Mouse (Mus musculus) forebrain, embryonic 12.5 days (tissue): ENCODE data around the gene Pdzrn4. TPM values are rescaled to one million over a fixed set of nuclear protein-coding genes. Genes with fewer than 3 reads are reported as not detected.

Source experiments
- ATAC-seq: fragments of 200-750 bp; cut with Nextera tagmentation; 2 replicates; pipeline ENCODE4 v1.8.0; 2017; ENCODE audit warnings: moderate TSS enrichment; ENCODE audit not compliant: low FRiP score
- H3K27ac ChIP-seq: fragments of 300-500 bp; sonication (generic); 2 replicates; pipeline ENCODE4 v1.5.1; 2016; ENCODE audit warnings: mild to moderate bottlenecking
- H3K27me3 ChIP-seq: fragments of 300-500 bp; sonication (generic); 2 replicates; pipeline ENCODE4 v1.6.1; 2016; ENCODE audit warnings: mild to moderate bottlenecking
- H3K36me3 ChIP-seq: fragments of 300-500 bp; sonication (generic); replicated peaks from 2 replicates; pipeline ENCODE4 v1.6.1; 2016; ENCODE audit warnings: mild to moderate bottlenecking
- H3K4me1 ChIP-seq: fragments of 300-500 bp; sonication (generic); 2 replicates; pipeline ENCODE4 v1.6.1; 2016
- H3K4me2 ChIP-seq: fragments of 300-500 bp; sonication (generic); 2 replicates; pipeline ENCODE4 v1.6.1; 2016; ENCODE audit warnings: mild to moderate bottlenecking, moderate library complexity
- H3K4me3 ChIP-seq: fragments of 300-500 bp; sonication (generic); replicated peaks from 2 replicates; pipeline ENCODE4 v1.5.1; 2016; ENCODE audit warnings: mild to moderate bottlenecking
- H3K9ac ChIP-seq: fragments of 300-500 bp; sonication (generic); 2 replicates; pipeline ENCODE4 v1.6.1; 2016; ENCODE audit warnings: mild to moderate bottlenecking
- H3K9me3 ChIP-seq: fragments of 300-500 bp; sonication (generic); 2 replicates; pipeline ENCODE4 v1.6.1; 2016
- WGBS: fragments of 180-500 bp; shearing (Covaris S2); methylation state at CpG from one replicate; pipeline ENCODE4 v1.1.7; 2016; 5-methylcytosine and 5-hydroxymethylcytosine counted together
- polyA plus RNA-seq: library from polyadenylated mRNA; unstranded; fragments of >200 nt; fragmentation: Nextera tagmentation; extraction: Ambion mirVana; gene quantifications from 2 replicates; pipeline ENCODE4 v1.2.1, GENCODE M21; 2016

Gene Pdzrn4
- polyA plus RNA-seq, 1 experiment from 2014 or later: 6.7 TPM

- no peaks in the 10 kb centered on the region for H3K36me3 ChIP-seq
- H3K27ac ChIP-seq: no peak overlapping the region
- no peak overlapping the region for H3K4me2 ChIP-seq
- H3K27me3 ChIP-seq: no peaks in the 10 kb centered on the region
- H3K9me3 ChIP-seq: no peaks in the 10 kb centered on the region
- H3K4me1 ChIP-seq: no peaks in the 10 kb centered on the region
- no peak overlapping the region for H3K4me3 ChIP-seq
- WGBS: 82% methylated on average over 2 of the region's 2 CpGs
- H3K9ac ChIP-seq: no peak overlapping the region
- no peak for ATAC-seq
Measured at GRCm38 (mm10) chr15:92563576-92563975, 166.9 kb downstream of the Pdzrn4 start.

GRCm38 (mm10) chr15:92570526-92571243 is 174.0 kb downstream of the Pdzrn4 start:
- H3K4me1 ChIP-seq: peaks cover 9% of the 10 kb centered on the region
- 0 out of 2 replicates have a peak, but pooled peaks cover 3% of the 10 kb centered on the region for H3K27me3 ChIP-seq
- 0 out of 2 replicates have a peak overlapping the region, but pooled peaks have one; percentile 32 for H3K27ac ChIP-seq
- no peak overlapping the region for H3K9ac ChIP-seq
- H3K4me2 ChIP-seq: no peak overlapping the region
- no peaks in the 10 kb centered on the region for H3K36me3 ChIP-seq
- peak; percentile 49; the same call in 1 of the 2 replicates for ATAC-seq
- 48% methylated on average over 3 of the region's 3 CpGs for WGBS
- H3K9me3 ChIP-seq: no peaks in the 10 kb centered on the region
- no peak overlapping the region for H3K4me3 ChIP-seq

- peak; percentile 17; the same call in 1 of the 2 replicates for ATAC-seq
- no peak overlapping the region for H3K27ac ChIP-seq
- 50% methylated on average over 5 of the region's 5 CpGs for WGBS
Measured at GRCm38 (mm10) chr15:92571244-92571539, 174.5 kb downstream of the Pdzrn4 start.

GRCm38 (mm10) chr15:92577476-92577875 is 180.8 kb downstream of the Pdzrn4 start:
- Histone ChIP-seq H3K9ac (no peak overlapping the region), H3K4me2 (no peak overlapping the region), H3K4me1 (peaks cover 16% of the 10 kb centered on the region), H3K36me3 (no peaks in the 10 kb centered on the region), H3K9me3 (no peaks in the 10 kb centered on the region), H3K4me3 (no peak overlapping the region), H3K27ac (no peak overlapping the region), H3K27me3 (peaks cover 8% of the 10 kb centered on the region; the same call in 1 of the 2 replicates)
- WGBS: 33% methylated on average over 11 of the region's 11 CpGs
- peak; percentile 57 for ATAC-seq

More at GRCm38 (mm10) chr15:92571244-92571539, 174.5 kb downstream of the Pdzrn4 start:
- Histone ChIP-seq H3K36me3 (no peaks in the 10 kb centered on the region), H3K9ac (no peak overlapping the region), H3K9me3 (no peaks in the 10 kb centered on the region), H3K4me1 (peaks cover 9% of the 10 kb centered on the region), H3K4me3 (no peak overlapping the region), H3K4me2 (no peak overlapping the region), H3K27me3 (0 out of 2 replicates have a peak, but pooled peaks cover 3% of the 10 kb centered on the region)

- no peak for ATAC-seq
- Histone ChIP-seq H3K9ac (no peak overlapping the region), H3K27ac (no peak overlapping the region)
Measured at GRCm38 (mm10) chr15:92580217-92580616, 183.5 kb downstream of the Pdzrn4 start.

GRCm38 (mm10) chr15:92580742-92581383 is 184.2 kb downstream of the Pdzrn4 start:
- WGBS: 34% methylated on average over 9 of the region's 9 CpGs
- Histone ChIP-seq H3K4me2 (peak overlapping the region; percentile 8; the same call in 1 of the 2 replicates), H3K9ac (no peak overlapping the region), H3K36me3 (no peaks in the 10 kb centered on the region), H3K27ac (peak overlapping the region; percentile 5; the same call in 1 of the 2 replicates), H3K4me3 (no peak overlapping the region), H3K9me3 (no peaks in the 10 kb centered on the region), H3K27me3 (peaks cover 5% of the 10 kb centered on the region; the same call in 1 of the 2 replicates), H3K4me1 (peaks cover 16% of the 10 kb centered on the region)
- peak; percentile 69 for ATAC-seq

More at GRCm38 (mm10) chr15:92580217-92580616, 183.5 kb downstream of the Pdzrn4 start:
- Histone ChIP-seq H3K27me3 (peaks cover 5% of the 10 kb centered on the region; the same call in 1 of the 2 replicates), H3K4me1 (peaks cover 16% of the 10 kb centered on the region), H3K36me3 (no peaks in the 10 kb centered on the region), H3K4me3 (no peak overlapping the region), H3K9me3 (no peaks in the 10 kb centered on the region), H3K4me2 (no peak overlapping the region)
- 59% methylated on average over 3 of the region's 3 CpGs for WGBS

GRCm38 (mm10) chr15:92584357-92585138 is 187.9 kb downstream of the Pdzrn4 start:
- no peak overlapping the region for H3K4me2 ChIP-seq
- H3K9ac ChIP-seq: no peak overlapping the region
- no peak overlapping the region for H3K4me3 ChIP-seq
- H3K36me3 ChIP-seq: no peaks in the 10 kb centered on the region
- peaks cover 11% of the 10 kb centered on the region for H3K4me1 ChIP-seq
- WGBS: 88% methylated on average over 14 of the region's 14 CpGs
- H3K27me3 ChIP-seq: peaks cover 2% of the 10 kb centered on the region; the same call in 1 of the 2 replicates
- H3K27ac ChIP-seq: no peak overlapping the region
- no peak for ATAC-seq
- H3K9me3 ChIP-seq: no peaks in the 10 kb centered on the region

- Histone ChIP-seq H3K9me3 (no peaks in the 10 kb centered on the region), H3K4me2 (no peak overlapping the region), H3K4me1 (no peaks in the 10 kb centered on the region), H3K27ac (no peak overlapping the region), H3K36me3 (no peaks in the 10 kb centered on the region), H3K9ac (no peak overlapping the region), H3K4me3 (no peak overlapping the region), H3K27me3 (peaks cover 6% of the 10 kb centered on the region)
- no peak for ATAC-seq
- WGBS: 94% methylated on average over 1 of the region's 1 CpGs
Measured at GRCm38 (mm10) chr15:92587431-92587830, 190.8 kb downstream of the Pdzrn4 start.

GRCm38 (mm10) chr15:92594721-92595120 is 198.0 kb downstream of the Pdzrn4 start:
- 11% methylated on average over 2 of the region's 2 CpGs for WGBS
- no peak for ATAC-seq
- no peak overlapping the region for H3K4me2 ChIP-seq

GRCm38 (mm10) chr15:92597011-92597780 is 200.5 kb downstream of the Pdzrn4 start:
- peak overlapping the region; percentile 37 for H3K4me3 ChIP-seq
- peak overlapping the region; percentile 53; the same call in 1 of the 2 replicates for H3K27ac ChIP-seq
- peaks cover 15% of the 10 kb centered on the region for H3K27me3 ChIP-seq
- under 1% methylated on average over 20 of the region's 20 CpGs for WGBS
- no peaks in the 10 kb centered on the region for H3K9me3 ChIP-seq
- no peaks in the 10 kb centered on the region for H3K36me3 ChIP-seq
- peak; percentile 81 for ATAC-seq
- H3K4me1 ChIP-seq: peaks cover 32% of the 10 kb centered on the region
- peak overlapping the region; percentile 54 for H3K4me2 ChIP-seq
- H3K9ac ChIP-seq: no peak overlapping the region

More at GRCm38 (mm10) chr15:92594721-92595120, 198.0 kb downstream of the Pdzrn4 start:
- H3K9me3 ChIP-seq: no peaks in the 10 kb centered on the region
- H3K4me1 ChIP-seq: peaks cover 27% of the 10 kb centered on the region
- H3K27ac ChIP-seq: no peak overlapping the region
- H3K27me3 ChIP-seq: peaks cover 7% of the 10 kb centered on the region; the same call in 1 of the 2 replicates
- no peak overlapping the region for H3K9ac ChIP-seq
- H3K4me3 ChIP-seq: no peak overlapping the region
- H3K36me3 ChIP-seq: no peaks in the 10 kb centered on the region
